Mouse (Mus musculus): ENCODE measurements around the gene Mrpl41. TPM values are rescaled to one million over a fixed set of nuclear protein-coding genes. Genes with fewer than 3 reads are reported as not detected.
"Not testable (repeated sequence)": the region's sequence is repeated elsewhere in the genome, so short reads cannot be mapped to it uniquely, and the experiment has no call there.

Gene Mrpl41
- polyA plus RNA-seq (2016; fragmentation: Nextera tagmentation; extraction: Ambion mirVana) = 121 and 124 TPM in 2 replicates

- Histone ChIP-seq H3K4me3 (peak within 1 kb of the TSS; percentile 71), H3K36me3 (replicated peaks) (peaks cover 34% of the 10 kb centered on the region), H3K9me3 (no peaks in the 10 kb centered on the region), H3K27me3 (ENCODE audit: poor library complexity, severe bottlenecking) (no peaks in the 10 kb centered on the region), H3K27ac (peak within 1 kb of the TSS; percentile 89), H3K4me1 (peaks cover 27% of the 10 kb centered on the region)
- peak; percentile 98 for DNase-seq (ENCODE audit: extremely low spot score, low spot score)
- 0% methylated on average over 64 of the region's 64 CpGs for WGBS
Measured at GRCm38 (mm10) chr2:24974906-24975703, at the start of gene Mrpl41. TSS of gene Mrpl41 (minus strand) at chr2:24975098.

- Histone ChIP-seq H3K27me3 (ENCODE audit: poor library complexity, severe bottlenecking) (no peaks in the 10 kb centered on the region), H3K36me3 (replicated peaks) (no peaks in the 10 kb centered on the region), H3K4me3 (no peak overlapping the region), H3K27ac (no peak overlapping the region), H3K4me1 (0 out of 2 replicates have a peak, but pooled peaks cover 2% of the 10 kb centered on the region), H3K9me3 (no peaks in the 10 kb centered on the region)
- no peak for DNase-seq (ENCODE audit: extremely low spot score, low spot score)
- 92% methylated on average over 1 of the region's 1 CpGs for WGBS
Measured at GRCm38 (mm10) chr2:25022678-25023077, 47.8 kb upstream of the Mrpl41 start.

GRCm38 (mm10) chr2:25008250-25008649 lies 33.4 kb upstream of the Mrpl41 start:
- H3K4me1 ChIP-seq = 0 out of 2 replicates have a peak, but pooled peaks cover 6% of the 10 kb centered on the region
- no peaks in the 10 kb centered on the region for H3K9me3 ChIP-seq
- no peaks in the 10 kb centered on the region for H3K36me3 ChIP-seq (replicated peaks)
- no peak overlapping the region for H3K27ac ChIP-seq
- no peaks in the 10 kb centered on the region for H3K27me3 ChIP-seq (ENCODE audit: poor library complexity, severe bottlenecking)
- no peak for DNase-seq (ENCODE audit: extremely low spot score, low spot score)
- H3K4me3 ChIP-seq = no peak overlapping the region

DNA sequence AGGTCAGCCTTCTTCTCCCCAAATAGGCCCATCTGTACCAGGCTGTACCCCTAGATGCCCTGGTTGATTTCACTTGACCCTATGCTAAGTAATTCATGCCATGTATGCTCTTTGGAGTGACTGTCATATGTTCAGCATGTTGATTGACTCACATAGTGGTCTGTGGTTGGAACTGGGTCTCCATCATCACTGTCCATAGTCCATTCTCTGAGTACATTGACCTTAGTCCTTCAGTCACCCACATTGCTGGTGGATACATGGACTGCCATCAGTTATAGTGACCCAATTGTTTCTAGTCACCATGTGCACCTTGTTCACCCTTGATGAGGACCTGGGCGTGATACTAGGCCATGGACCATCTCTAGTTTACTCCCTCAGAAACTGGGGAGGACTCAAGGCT lies 31.9 kb upstream of the Mrpl41 start:
- DNase-seq (ENCODE audit: extremely low spot score, low spot score) = no peak
- 88% methylated on average over 1 of the region's 1 CpGs for WGBS
- H3K9me3 ChIP-seq = no peaks in the 10 kb centered on the region

DNA sequence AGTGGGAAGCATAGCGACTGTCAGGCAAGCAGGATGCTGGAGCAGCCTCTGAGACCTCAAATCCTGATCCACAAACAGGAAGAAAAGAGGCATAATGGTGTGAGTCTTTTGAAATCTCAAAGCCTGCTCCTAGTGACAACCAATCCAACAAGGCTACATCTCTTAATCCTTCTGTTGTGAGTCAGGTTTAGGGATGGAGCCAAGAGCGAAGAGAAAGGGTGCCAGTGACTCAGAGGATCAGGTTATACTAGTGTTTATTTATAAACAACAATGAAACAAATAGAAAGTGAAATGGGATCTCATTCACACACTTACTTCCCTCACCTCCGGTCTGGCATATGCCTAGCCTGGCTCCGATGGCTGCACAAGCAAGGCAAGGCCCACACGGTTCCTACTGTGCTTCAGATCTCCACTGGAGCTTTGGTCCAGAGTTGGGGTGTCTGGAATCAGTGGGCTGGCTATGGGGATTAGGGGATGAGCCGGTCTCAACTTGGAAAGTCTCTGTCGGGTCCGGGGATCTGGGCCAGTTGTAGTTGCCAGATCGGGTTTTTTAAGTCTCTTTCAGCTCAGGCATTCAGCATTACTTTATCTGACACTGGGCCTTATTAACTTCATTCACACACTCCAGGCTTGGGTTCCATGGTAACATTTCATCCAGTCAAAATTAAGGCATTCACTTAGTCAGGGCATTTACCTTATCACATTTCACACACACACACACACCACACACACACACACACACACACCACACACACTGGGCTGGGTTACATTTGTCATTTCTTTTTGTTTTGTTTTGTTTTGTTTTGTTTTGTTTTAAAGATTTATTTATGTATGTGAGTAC lies 29.3 kb upstream of the Mrpl41 start:
- Histone ChIP-seq H3K27ac (no peak overlapping the region), H3K4me1 (0 out of 2 replicates have a peak, but pooled peaks cover 6% of the 10 kb centered on the region), H3K9me3 (no peaks in the 10 kb centered on the region), H3K27me3 (ENCODE audit: poor library complexity, severe bottlenecking) (no peaks in the 10 kb centered on the region), H3K36me3 (replicated peaks) (no peaks in the 10 kb centered on the region), H3K4me3 (no peak overlapping the region)
- DNase-seq (ENCODE audit: extremely low spot score, low spot score) = no peak
- 68% methylated on average over 9 of the region's 9 CpGs for WGBS

More for the DNA sequence above, 31.9 kb upstream of the Mrpl41 start:
- H3K27me3 ChIP-seq (ENCODE audit: poor library complexity, severe bottlenecking) = no peaks in the 10 kb centered on the region
- H3K4me3 ChIP-seq = no peak overlapping the region
- no peak overlapping the region for H3K27ac ChIP-seq
- no peaks in the 10 kb centered on the region for H3K36me3 ChIP-seq (replicated peaks)
- 0 out of 2 replicates have a peak, but pooled peaks cover 6% of the 10 kb centered on the region for H3K4me1 ChIP-seq

DNA sequence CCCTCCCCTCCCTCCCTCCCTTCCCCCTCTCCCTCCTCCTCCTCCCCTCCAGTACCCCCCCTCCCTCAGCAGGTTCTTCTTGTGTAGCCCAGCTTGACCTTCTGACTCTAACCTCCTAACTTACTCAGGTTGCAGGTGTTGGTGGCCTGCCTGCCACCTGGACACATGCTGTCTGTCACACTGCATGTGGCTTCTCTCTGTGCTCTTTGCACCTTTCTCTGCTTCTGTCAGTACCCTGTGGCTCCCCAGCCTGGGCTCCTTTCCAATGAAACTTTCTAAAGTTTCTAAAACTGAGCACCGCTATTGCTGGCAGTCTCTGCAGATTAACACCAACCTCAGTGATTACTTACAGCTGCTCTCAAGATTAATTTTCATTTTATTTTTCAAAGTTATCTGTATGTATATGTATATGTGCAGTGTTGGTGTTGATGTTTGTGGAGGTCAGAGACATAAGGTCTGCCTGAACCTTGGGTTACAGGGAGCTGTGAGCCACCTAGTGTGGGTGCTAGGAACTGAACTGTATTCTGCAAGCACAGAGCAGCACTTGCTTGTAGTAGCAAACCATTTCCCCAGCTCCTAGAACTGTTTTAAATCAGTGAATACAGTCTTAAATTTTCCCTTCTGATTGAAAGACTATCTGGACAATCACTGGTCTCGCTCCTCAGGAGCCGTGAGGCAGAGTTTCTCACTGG lies 25.8 kb upstream of the Mrpl41 start:
- no peaks in the 10 kb centered on the region for H3K27me3 ChIP-seq (ENCODE audit: poor library complexity, severe bottlenecking)
- no peak overlapping the region for H3K4me3 ChIP-seq
- H3K36me3 ChIP-seq (replicated peaks) = no peaks in the 10 kb centered on the region
- no peak overlapping the region for H3K27ac ChIP-seq
- H3K9me3 ChIP-seq = no peaks in the 10 kb centered on the region
- DNase-seq (ENCODE audit: extremely low spot score, low spot score) = no peak
- H3K4me1 ChIP-seq = 0 out of 2 replicates have a peak, but pooled peaks cover 6% of the 10 kb centered on the region
- WGBS = 88% methylated on average over 3 of the region's 3 CpGs

- Histone ChIP-seq H3K4me3 (no peak overlapping the region), H3K4me1 (no peaks in the 10 kb centered on the region), H3K27ac (no peak overlapping the region), H3K27me3 (ENCODE audit: poor library complexity, severe bottlenecking) (no peaks in the 10 kb centered on the region), H3K9me3 (no peaks in the 10 kb centered on the region), H3K36me3 (replicated peaks) (no peaks in the 10 kb centered on the region)
- WGBS = 92% methylated on average over 2 of the region's 2 CpGs
- DNase-seq (ENCODE audit: extremely low spot score, low spot score) = no peak
Measured at GRCm38 (mm10) chr2:24996471-24996870, 21.6 kb upstream of the Mrpl41 start.

DNA sequence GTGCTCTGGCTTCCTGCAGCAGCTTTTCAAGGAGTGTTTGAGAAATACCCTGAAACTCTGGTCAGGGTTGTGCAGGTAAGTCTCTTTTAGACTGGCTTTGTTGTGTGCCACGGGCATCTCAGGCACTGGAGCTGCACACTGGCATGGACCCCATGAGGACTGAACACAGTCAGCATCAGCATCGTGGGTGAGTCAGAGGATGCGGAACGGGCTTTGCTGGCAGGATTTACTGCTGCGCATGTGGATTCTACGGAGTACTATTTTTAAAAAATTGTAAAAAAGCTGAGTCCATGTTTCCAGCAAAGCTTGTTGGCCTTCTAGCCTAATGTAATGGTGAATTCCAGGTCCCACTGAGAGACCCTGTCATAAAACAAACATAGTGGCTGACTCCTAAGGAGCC lies 20.4 kb upstream of the Mrpl41 start:
- no peak overlapping the region for H3K27ac ChIP-seq
- 95% methylated on average over 6 of the region's 6 CpGs for WGBS

DNA sequence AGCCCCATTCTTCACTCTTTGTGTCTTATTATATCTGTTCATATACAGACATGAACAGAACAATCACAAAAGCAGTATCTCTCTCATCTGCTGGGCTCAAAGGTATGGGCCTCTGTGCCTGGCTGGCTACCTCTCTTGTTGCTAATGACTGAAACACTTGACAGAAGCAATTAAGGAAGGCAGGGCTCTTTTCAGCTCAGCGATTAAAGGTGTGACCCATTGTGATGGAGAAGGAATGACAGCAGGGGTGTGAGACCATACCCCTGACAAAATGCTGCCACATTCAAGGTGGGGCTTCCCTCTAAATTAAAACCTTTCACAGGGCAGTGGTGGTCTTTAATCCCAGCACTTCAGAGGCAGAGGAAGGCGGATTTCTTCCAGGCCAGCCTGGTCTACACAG lies 12.9 kb upstream of the Mrpl41 start:
- Histone ChIP-seq H3K4me1 (no peaks in the 10 kb centered on the region), H3K27me3 (ENCODE audit: poor library complexity, severe bottlenecking) (no peaks in the 10 kb centered on the region), H3K4me3 (no peak overlapping the region), H3K36me3 (replicated peaks) (peaks cover 7% of the 10 kb centered on the region), H3K9me3 (no peaks in the 10 kb centered on the region), H3K27ac (no peak overlapping the region)
- WGBS = 65% methylated on average over 2 of the region's 2 CpGs
- DNase-seq (ENCODE audit: extremely low spot score, low spot score) = no peak

More for the DNA sequence above, 20.4 kb upstream of the Mrpl41 start:
- Histone ChIP-seq H3K4me1 (no peaks in the 10 kb centered on the region), H3K36me3 (replicated peaks) (no peaks in the 10 kb centered on the region), H3K27me3 (ENCODE audit: poor library complexity, severe bottlenecking) (no peaks in the 10 kb centered on the region), H3K9me3 (no peaks in the 10 kb centered on the region), H3K4me3 (no peak overlapping the region)
- DNase-seq (ENCODE audit: extremely low spot score, low spot score) = no peak

- H3K4me1 ChIP-seq = peaks cover 27% of the 10 kb centered on the region
- H3K36me3 ChIP-seq (replicated peaks) = peaks cover 16% of the 10 kb centered on the region
- H3K27ac ChIP-seq = no peak overlapping the region
- DNase-seq (ENCODE audit: extremely low spot score, low spot score) = no peak
- H3K4me3 ChIP-seq = peak overlapping the region; percentile 71; the same call in 1 of the 2 replicates
- H3K9me3 ChIP-seq = no peaks in the 10 kb centered on the region
- H3K27me3 ChIP-seq (ENCODE audit: poor library complexity, severe bottlenecking) = no peaks in the 10 kb centered on the region
- WGBS = 92% methylated on average over 5 of the region's 5 CpGs
Measured at GRCm38 (mm10) chr2:24976960-24977359, 2.1 kb upstream of the Mrpl41 start.

DNA sequence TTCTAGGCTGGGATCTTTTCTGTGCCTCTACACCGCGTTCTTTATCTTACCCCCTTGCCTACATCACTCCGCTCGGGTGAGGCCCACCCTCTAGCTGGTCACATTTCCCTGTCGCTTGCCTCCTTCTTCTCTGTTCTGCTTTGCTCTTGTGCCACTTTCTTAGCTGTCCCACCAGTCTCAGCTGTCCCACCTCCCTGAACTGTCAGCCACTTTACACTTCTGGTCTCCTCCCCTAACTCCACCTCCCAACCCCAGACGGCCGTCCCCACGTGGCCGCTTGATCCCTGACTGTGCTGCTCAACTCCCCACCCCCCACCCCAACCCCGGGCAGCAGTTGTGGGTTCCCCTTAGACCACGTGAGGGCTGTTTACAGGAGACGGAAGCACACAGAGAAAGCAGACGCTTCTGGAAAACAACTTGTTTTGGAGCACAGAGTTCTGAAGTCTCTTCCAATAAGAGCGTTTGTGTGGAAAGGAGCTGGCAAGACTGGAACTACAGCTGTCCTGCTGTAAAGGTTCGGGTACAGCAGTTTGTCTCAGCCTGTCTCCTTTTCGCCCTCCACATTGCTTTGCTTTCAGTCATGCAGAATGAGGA lies 903 bp upstream of the Mrpl41 start, which contains the start of gene Pnpla7:
Pnpla7 (plus strand) TSS at position 330 of the 594 bp plus-strand sequence.
- Histone ChIP-seq H3K27me3 (ENCODE audit: poor library complexity, severe bottlenecking) (no peaks in the 10 kb centered on the region), H3K4me1 (peaks cover 27% of the 10 kb centered on the region), H3K27ac (peak within 1 kb of the TSS; percentile 89), H3K4me3 (peak within 1 kb of the TSS; percentile 71), H3K36me3 (replicated peaks) (peaks cover 27% of the 10 kb centered on the region), H3K9me3 (no peaks in the 10 kb centered on the region)
- 1% methylated on average over 16 of the region's 16 CpGs for WGBS
- DNase-seq (ENCODE audit: extremely low spot score, low spot score) = peak; percentile 76

DNA sequence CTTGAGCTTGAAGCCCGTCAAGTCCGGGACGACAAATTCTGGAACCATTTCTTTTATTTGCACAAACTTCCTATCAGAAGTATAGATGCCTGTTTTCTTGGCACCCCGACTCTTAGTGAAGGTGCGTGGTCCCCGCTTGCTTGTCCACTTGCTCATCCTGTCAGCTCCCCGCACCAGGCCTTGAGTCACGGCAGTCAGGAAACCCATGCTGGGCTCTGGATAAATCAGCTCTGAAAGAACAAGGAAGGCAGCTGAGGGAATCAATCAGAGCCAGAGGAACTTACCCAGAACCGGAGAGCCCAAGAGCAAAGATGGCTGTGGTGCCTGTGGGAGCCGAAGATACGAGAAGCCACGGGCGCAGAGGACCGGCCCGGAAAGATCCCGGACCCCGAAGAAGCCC lies 446 bp downstream of the Mrpl41 start:
- H3K36me3 ChIP-seq (replicated peaks) = peaks cover 41% of the 10 kb centered on the region
- H3K4me1 ChIP-seq = peaks cover 27% of the 10 kb centered on the region
- H3K4me3 ChIP-seq = peak overlapping the region; percentile 71
- peak overlapping the region; percentile 89 for H3K27ac ChIP-seq
- not testable (repeated sequence) for H3K27me3 ChIP-seq (ENCODE audit: poor library complexity, severe bottlenecking); DNase-seq (ENCODE audit: extremely low spot score, low spot score); H3K9me3 ChIP-seq
- under 1% methylated on average over 17 of the region's 17 CpGs for WGBS

Data from forebrain, embryonic 10.5 days (tissue).